ENCODE assay signal across 1 mouse cellular context in genomic region chr7:44894175-44894574, GRCm38 (mm10).
TF ChIP-seq lines count a peak whose summit lies in the region.

No protein-coding gene starts in this region.

TF ChIP-seq in CH12.LX, 34 proteins besides CTCF, POLR2A, EP300 and RAD21:
- no peak for TF ChIP-seq MEF2A (IDR thresholded peaks at IDR 0.05; ENCODE audit: borderline replicate concordance, low read depth, low read length)
- TF ChIP-seq MAFK (IDR thresholded peaks at IDR 0.05; ENCODE audit: insufficient replicate concordance, low read length), result peak; percentile 85
